Mouse (Mus musculus) kidney, adult 2 months (tissue): ENCODE data around the gene Zfp292.

Experiments used
- CTCF ChIP-seq: fragments of 200-500 bp; conservative IDR thresholded peaks from 2 replicates; pipeline ENCODE4 v1.5.1; 2011; ENCODE audit warnings: low read depth, mild to moderate bottlenecking, control low read depth, low read length, moderate library complexity, mixed read lengths; ENCODE audit not compliant: insufficient read depth, insufficient read length
- POLR2A ChIP-seq: fragments of 200-500 bp; IDR thresholded peaks from one replicate; pipeline ENCODE4 v1.6.1; 2011; ENCODE audit warnings: low read depth, low read length, control low read depth

DNA sequence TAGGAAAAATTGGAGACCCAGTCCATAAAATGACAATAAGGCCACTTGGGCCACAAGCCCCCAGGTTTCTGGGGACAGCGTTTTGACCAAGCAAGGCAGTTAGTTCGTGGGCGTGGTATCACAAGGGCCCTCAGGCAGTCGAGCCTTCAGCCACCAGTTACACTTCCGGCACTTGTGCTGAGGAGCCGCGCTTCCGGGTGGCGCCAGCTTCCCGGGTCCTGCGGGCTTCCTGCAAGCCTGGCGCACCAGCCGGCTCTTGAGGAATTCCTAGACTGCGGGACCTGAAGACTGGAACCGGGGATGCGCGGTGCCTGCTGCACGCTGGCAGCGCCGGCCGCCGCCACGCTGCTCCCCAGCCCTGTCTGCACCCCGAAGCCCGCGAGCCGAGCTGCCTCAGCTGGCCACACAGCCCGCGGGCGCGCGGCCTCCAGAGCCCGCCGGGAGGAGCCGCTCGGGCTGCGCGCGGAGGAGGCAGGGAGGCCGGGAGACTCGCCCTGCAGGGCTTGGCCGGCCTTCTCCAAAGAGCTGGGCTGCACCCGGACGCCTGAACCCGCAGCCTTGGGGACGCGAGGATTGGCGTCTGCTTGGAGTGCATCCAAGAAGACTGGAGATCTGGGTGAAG, 3.8 kb upstream of the Zfp292 start:
- TF ChIP-seq POLR2A, result peak; percentile 39
- TF ChIP-seq CTCF, result no peak
